Mouse (Mus musculus) myocyte (in vitro differentiated cells): Measurements from ENCODE around the gene Gm498. TPM values are rescaled to one million over a fixed set of nuclear protein-coding genes. Genes with fewer than 3 reads are reported as not detected.

Experiments used
- H3K27me3 ChIP-seq: one replicate; pipeline ENCODE4 v1.6.1; 2011; ENCODE audit not compliant: control insufficient read depth, insufficient read depth, insufficient read length
- H3K36me3 ChIP-seq: one replicate; pipeline ENCODE4 v1.6.1; 2011; ENCODE audit not compliant: control insufficient read depth, insufficient read depth
- H3K4me2 ChIP-seq: one replicate; pipeline ENCODE4 v1.6.1; 2011; ENCODE audit warnings: low read depth, control low read depth
- H3K4me3 ChIP-seq: one replicate; pipeline ENCODE4 v1.5.1; 2011; ENCODE audit warnings: mild to moderate bottlenecking, control low read depth, moderate library complexity
- H3K79me2 ChIP-seq: one replicate; pipeline ENCODE4 v1.6.1; 2011; ENCODE audit not compliant: control insufficient read depth, insufficient read depth
- H3ac ChIP-seq: one replicate; pipeline ENCODE4 v1.6.1; 2011; ENCODE audit not compliant: control insufficient read depth, insufficient read length
- CEBPB ChIP-seq: IDR thresholded peaks from 2 replicates; pipeline ENCODE4 v1.6.1; 2011; ENCODE audit warnings: mild to moderate bottlenecking, moderate library complexity; ENCODE audit not compliant: poor library complexity, insufficient read depth, severe bottlenecking
- E2F4 ChIP-seq: IDR thresholded peaks from one replicate; pipeline ENCODE4 v1.6.1; 2011; ENCODE audit warnings: mild to moderate bottlenecking, control low read depth, moderate library complexity; ENCODE audit not compliant: insufficient read depth
- MAX ChIP-seq: IDR thresholded peaks from one replicate; pipeline ENCODE4 v1.6.1; 2011; ENCODE audit warnings: low read depth, mild to moderate bottlenecking, control low read depth
- MYOD1 ChIP-seq, 3 experiments: IDR thresholded peaks; one replicate each; pipeline ENCODE4 v1.6.1; 2011; ENCODE audit warnings: control low read depth in 2 of 3, low read depth in 2 of 3, mild to moderate bottlenecking in 2 of 3, moderate library complexity in 1 of 3; ENCODE audit not compliant: insufficient read length in 2 of 3, control insufficient read depth in 1 of 3
- MYOG ChIP-seq, 3 experiments: IDR thresholded peaks; one replicate each; pipeline ENCODE4 v1.6.1; 2011; ENCODE audit warnings: control low read depth in 2 of 3, low read depth in 2 of 3, mild to moderate bottlenecking in 2 of 3; ENCODE audit not compliant: insufficient read length in 2 of 3, control insufficient read depth in 1 of 3, insufficient read depth in 1 of 3
- POLR2A ChIP-seq: IDR thresholded peaks from one replicate; pipeline ENCODE4 v1.6.1; 2011; ENCODE audit warnings: low read depth, mild to moderate bottlenecking, control low read depth, moderate library complexity; ENCODE audit not compliant: insufficient read length
- POLR2AphosphoS2 ChIP-seq: IDR thresholded peaks from one replicate; pipeline ENCODE4 v1.6.1; 2011; ENCODE audit warnings: low read depth, control low read depth; ENCODE audit not compliant: insufficient read length
- REST ChIP-seq: IDR thresholded peaks from one replicate; pipeline ENCODE4 v1.6.1; 2011; ENCODE audit warnings: mild to moderate bottlenecking, control low read depth, moderate library complexity; ENCODE audit not compliant: insufficient read depth, insufficient read length
- SRF ChIP-seq: IDR thresholded peaks from one replicate; pipeline ENCODE4 v1.6.1; 2011; ENCODE audit warnings: low read depth; ENCODE audit not compliant: control insufficient read depth, insufficient read length
- TCF12 ChIP-seq: IDR thresholded peaks from one replicate; pipeline ENCODE4 v1.6.1; 2011; ENCODE audit warnings: mild to moderate bottlenecking, control low read depth; ENCODE audit not compliant: poor library complexity, insufficient read depth, severe bottlenecking
- TCF3 ChIP-seq: IDR thresholded peaks from one replicate; pipeline ENCODE4 v1.6.1; 2011; ENCODE audit warnings: low read depth, control low read depth; ENCODE audit not compliant: insufficient read length
- USF1 ChIP-seq: IDR thresholded peaks from one replicate; pipeline ENCODE4 v1.6.1; 2011; ENCODE audit warnings: low read depth, mild to moderate bottlenecking, control low read depth, moderate library complexity
- polyA plus RNA-seq: library from polyadenylated mRNA; unstranded; fragments of >200 nt; fragmentation: generic; extraction: Trizol; gene quantifications from one replicate; pipeline ENCODE4 v1.2.1, GENCODE M21; 2012; ENCODE audit warnings: missing spikeins

Gm498 gene
- polyA plus RNA-seq = not detected

- Histone ChIP-seq H3K36me3 (no peaks in the 10 kb centered on the region), H3ac (no peak within 1 kb of the TSS), H3K4me3 (no peak within 1 kb of the TSS), H3K79me2 (no peaks in the 10 kb centered on the region), H3K4me2 (no peak within 1 kb of the TSS), H3K27me3 (no peaks in the 10 kb centered on the region)
- no peak for TF ChIP-seq TCF12
- TF ChIP-seq CEBPB = no peak
- TF ChIP-seq SRF = no peak
- no peak for TF ChIP-seq USF1
- TF ChIP-seq POLR2AphosphoS2 = no peak
- no peak for TF ChIP-seq TCF3
- no peak for TF ChIP-seq POLR2A
- no peak for TF ChIP-seq MYOG (IDR thresholded peaks at IDR 0.05; ENCODE audit: control insufficient read depth in 1 of 3, insufficient read depth in 1 of 3, insufficient read length in 2 of 3, low read depth in 2 of 3)
- TF ChIP-seq REST = no peak
- no peak for TF ChIP-seq E2F4
These were observed at the start of gene Gm498 for GRCm38 (mm10) chr7:143866538-143866937. Gene Gm498, plus strand, starts transcription at chr7:143866838.

- no peak overlapping the region for H3K4me2 ChIP-seq
- H3K27me3 ChIP-seq = no peaks in the 10 kb centered on the region
- TF ChIP-seq E2F4 (no peak), MYOD1 (IDR thresholded peaks at IDR 0.05; ENCODE audit: control insufficient read depth in 1 of 3, insufficient read length in 2 of 3, low read depth in 2 of 3) (no peak), MAX (no peak), TCF3 (no peak), CEBPB (no peak), REST (no peak), USF1 (no peak), SRF (no peak)
- H3K36me3 ChIP-seq = peaks cover 11% of the 10 kb centered on the region
- no peak overlapping the region for H3K4me3 ChIP-seq
- no peak overlapping the region for H3ac ChIP-seq
- H3K79me2 ChIP-seq = peaks cover 10% of the 10 kb centered on the region
These were observed 47.4 kb upstream of the Gm498 start for GRCm38 (mm10) chr7:143819201-143819600.

GRCm38 (mm10) chr7:143821241-143821640, 45.4 kb upstream of the Gm498 start:
- peaks cover 10% of the 10 kb centered on the region for H3K79me2 ChIP-seq
- no peaks in the 10 kb centered on the region for H3K27me3 ChIP-seq
- TF ChIP-seq CEBPB (no peak), POLR2AphosphoS2 (no peak), TCF12 (no peak), TCF3 (no peak), USF1 (no peak), REST (no peak), MYOD1 (IDR thresholded peaks at IDR 0.05; ENCODE audit: control insufficient read depth in 1 of 3, insufficient read length in 2 of 3, low read depth in 2 of 3) (no peak), E2F4 (no peak), POLR2A (no peak), MAX (no peak), SRF (no peak), MYOG (IDR thresholded peaks at IDR 0.05; ENCODE audit: control insufficient read depth in 1 of 3, insufficient read depth in 1 of 3, insufficient read length in 2 of 3, low read depth in 2 of 3) (no peak)
- no peaks in the 10 kb centered on the region for H3K36me3 ChIP-seq
- no peak overlapping the region for H3K4me3 ChIP-seq
- no peak overlapping the region for H3ac ChIP-seq
- no peak overlapping the region for H3K4me2 ChIP-seq

GRCm38 (mm10) chr7:143822375-143823265, 44.0 kb upstream of the Gm498 start, which contains the start of the genes Nadsyn1 and Dhcr7:
Gene Nadsyn1, minus strand, starts transcription at chr7:143822849.
Gene Dhcr7, plus strand, starts transcription at chr7:143823145.
- Histone ChIP-seq H3K4me2 (peak within 1 kb of the TSS; percentile 95), H3K79me2 (peaks cover 10% of the 10 kb centered on the region), H3K36me3 (no peaks in the 10 kb centered on the region), H3K4me3 (peak within 1 kb of the TSS; percentile 70), H3ac (peak within 1 kb of the TSS; percentile 20), H3K27me3 (no peaks in the 10 kb centered on the region)
- TF ChIP-seq E2F4 (peak; percentile 66), POLR2AphosphoS2 (peak; percentile 87), POLR2A (peak; percentile 88), MYOG (IDR thresholded peaks at IDR 0.05; ENCODE audit: control insufficient read depth in 1 of 3, insufficient read depth in 1 of 3, insufficient read length in 2 of 3, low read depth in 2 of 3) (no peak), SRF (peak; percentile 21)

GRCm38 (mm10) chr7:143823266-143823605, 43.4 kb upstream of the Gm498 start:
- no peak overlapping the region for H3ac ChIP-seq
- peak overlapping the region; percentile 70 for H3K4me3 ChIP-seq
- no peaks in the 10 kb centered on the region for H3K27me3 ChIP-seq
- H3K36me3 ChIP-seq = no peaks in the 10 kb centered on the region
- peaks cover 10% of the 10 kb centered on the region for H3K79me2 ChIP-seq
- peak overlapping the region; percentile 88 for H3K4me2 ChIP-seq
- TF ChIP-seq MYOD1 (IDR thresholded peaks at IDR 0.05; ENCODE audit: control insufficient read depth in 1 of 3, insufficient read length in 2 of 3, low read depth in 2 of 3) (no peak), POLR2A (no peak), MYOG (IDR thresholded peaks at IDR 0.05; ENCODE audit: control insufficient read depth in 1 of 3, insufficient read depth in 1 of 3, insufficient read length in 2 of 3, low read depth in 2 of 3) (no peak), REST (no peak), SRF (no peak), POLR2AphosphoS2 (no peak), MAX (no peak), USF1 (no peak), E2F4 (no peak), TCF12 (no peak), TCF3 (no peak), CEBPB (no peak)
